Comparison of ENCODE assay signal across 8 mouse cellular contexts in the genomic region with DNA sequence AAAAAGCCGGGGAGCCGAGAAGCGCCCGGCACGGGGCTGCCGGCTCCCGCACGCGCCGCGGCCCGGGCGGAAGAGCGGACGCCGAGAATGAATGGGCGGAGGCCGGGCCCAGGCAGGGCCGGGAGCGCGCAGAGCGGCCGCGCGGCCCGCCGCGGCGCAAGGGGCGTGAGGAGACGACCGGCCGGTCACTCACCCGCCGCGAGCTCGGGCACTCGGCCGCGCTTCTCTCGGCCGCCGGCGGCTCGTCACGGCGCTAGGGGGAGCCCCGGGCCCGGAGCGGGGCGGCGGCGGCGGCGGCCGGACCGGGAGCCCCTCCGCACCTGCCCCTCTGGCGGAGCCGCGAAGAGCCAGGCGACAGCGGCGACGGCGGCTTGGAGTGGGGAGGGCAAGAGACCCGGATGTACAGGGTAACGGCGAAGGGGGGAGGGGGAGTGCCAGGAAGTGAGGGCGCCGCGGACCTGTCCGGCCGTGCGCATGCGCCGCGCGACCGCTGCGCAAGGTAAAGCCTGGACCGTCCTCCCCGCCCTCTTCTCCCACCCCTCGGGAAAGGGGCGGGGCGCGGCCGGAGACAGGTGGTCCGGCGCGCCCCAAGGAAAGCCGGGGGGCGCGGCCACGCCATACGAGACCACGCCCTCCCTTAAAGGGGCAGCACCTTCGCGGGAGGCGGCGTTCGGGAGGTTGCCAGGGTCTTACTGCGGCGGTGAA.
DNase-seq lines count a peak whose midpoint lies in the region; ATAC-seq and TF ChIP-seq lines count a peak whose summit lies in the region.

No protein-coding gene starts in this region.

- H3K27me3 ChIP-seq in hindbrain, embryonic 10.5 days (ENCODE audit: insufficient read depth, poor library complexity, severe bottlenecking) = 0 out of 2 replicates have a peak, but pooled peaks cover 4% of the 10 kb centered on the region
- no peaks in the 10 kb centered on the region for H3K27me3 ChIP-seq in lung, postnatal 0 days (replicated peaks; ENCODE audit: insufficient read depth, low read length)

- H3K4me3 ChIP-seq in hindbrain, embryonic 10.5 days = peak overlapping the region; percentile 94
- H3K4me3 ChIP-seq in lung, postnatal 0 days (ENCODE audit: low read depth, low read length) = peak overlapping the region; percentile 81

- peak overlapping the region; percentile 73 for H3K9ac ChIP-seq in lung, postnatal 0 days (replicated peaks; ENCODE audit: low read depth)

- no peak; the same call in 1 of the 2 replicates for TF ChIP-seq CTCF in lung, postnatal 0 days (IDR thresholded peaks at IDR 0.05)

- H3K4me2 ChIP-seq in lung, postnatal 0 days (replicated peaks; ENCODE audit: low read depth, low read length) = peak overlapping the region; percentile 97

- peaks cover 52% of the 10 kb centered on the region for H3K4me1 ChIP-seq in hindbrain, embryonic 10.5 days (replicated peaks)
- peaks cover 3% of the 10 kb centered on the region; the same call in 1 of the 2 replicates for H3K4me1 ChIP-seq in lung, postnatal 0 days (ENCODE audit: insufficient read depth, low read depth, low read length)

- TF ChIP-seq EP300 in lung, postnatal 0 days (IDR thresholded peaks at IDR 0.05) = no peak

- H3K27ac ChIP-seq in hindbrain, embryonic 10.5 days = peak overlapping the region; percentile 96
- peak overlapping the region; percentile 92 for H3K27ac ChIP-seq in lung, postnatal 0 days (ENCODE audit: low read length)

- H3K36me3 ChIP-seq in hindbrain, embryonic 10.5 days = no peaks in the 10 kb centered on the region
- no peaks in the 10 kb centered on the region for H3K36me3 ChIP-seq in lung, postnatal 0 days (ENCODE audit: insufficient read depth, low read length)

- H3K9me3 ChIP-seq in hindbrain, embryonic 10.5 days = no peaks in the 10 kb centered on the region
- H3K9me3 ChIP-seq in lung, postnatal 0 days (ENCODE audit: low read length) = no peaks in the 10 kb centered on the region

- under 1% methylated on average over 98 of the region's 104 CpGs for WGBS in hindbrain, embryonic 10.5 days
- WGBS in lung, postnatal 0 days = under 1% methylated on average over 70 of the region's 104 CpGs

- ATAC-seq in frontal cortex, adult (ENCODE audit: low TSS enrichment) = peak; percentile 82
- peak; percentile 94 for ATAC-seq in lung, postnatal 0 days

- peak; percentile 68 for DNase-seq in MEL-GATA-1-ER (ENCODE audit: extremely low read depth, low read depth)
- DNase-seq in cerebellum, adult 8-10 months = peak; percentile 96
- DNase-seq in hindbrain, embryonic 10.5 days (ENCODE audit: low spot score) = peak; percentile 94
- peak; percentile 96 for DNase-seq in layer of hippocampus, adult 9-11 months
- DNase-seq in lung, postnatal 0 days (ENCODE audit: low spot score) = peak; percentile 98
- DNase-seq in ovary, postnatal 14 days (ENCODE audit: low spot score) = peak; percentile 89
- DNase-seq in thymus, postnatal 14 days = peak; percentile 95

Comparison
In these comparisons a context has a peak if more than half of its experiments do, and no peak if none do; other contexts are left out.
1. Peak in every context shown above with its lines: DNase-seq, ATAC-seq, H3K4me3 ChIP-seq and H3K27ac ChIP-seq.